Comparison of ENCODE assay signal across 8 mouse cellular contexts in genomic region chr7:70357516-70358019, GRCm38 (mm10). TPM values are rescaled to one million over a fixed set of nuclear protein-coding genes. Genes with fewer than 3 reads are reported as not detected.
A peak's percentile ranks its signal among the peaks of the same experiment; 100 is the strongest.
DNase-seq lines count a peak whose midpoint lies in the region; ATAC-seq and TF ChIP-seq lines count a peak whose summit lies in the region.

No protein-coding gene starts in this region.

- no peak for ATAC-seq in heart, embryonic 12.5 days (ENCODE audit: insufficient number of reproducible peaks, low FRiP score)
- no peak for ATAC-seq in forebrain, embryonic 12.5 days (ENCODE audit: low FRiP score)
- no peak for ATAC-seq in liver, embryonic 14.5 days (ENCODE audit: insufficient read depth)

- intact Hi-C loops in heart, postnatal 25 days (cut with DNase I): no loop called here

- H3K27me3 ChIP-seq in heart, embryonic 12.5 days (replicated peaks): peaks cover 38% of the 10 kb centered on the region
- peaks cover 82% of the 10 kb centered on the region for H3K27me3 ChIP-seq in E14TG2a.4 (ENCODE audit: insufficient read depth, low read length)
- peaks cover 49% of the 10 kb centered on the region for H3K27me3 ChIP-seq in forebrain, embryonic 12.5 days
- peaks cover 55% of the 10 kb centered on the region for H3K27me3 ChIP-seq in liver, embryonic 14.5 days (ENCODE audit: control insufficient read depth, insufficient read depth, low read length)

- TF ChIP-seq CTCF in E14TG2a.4 (conservative IDR thresholded peaks at IDR 0.05; ENCODE audit: low read length): no peak
- no peak for TF ChIP-seq CTCF in liver, embryonic 14.5 days (IDR thresholded peaks at IDR 0.05; ENCODE audit: low read depth)

- DNase-seq in heart, postnatal 25 days (ENCODE audit: low spot score): no peak
- no peak for DNase-seq in liver, embryonic 14.5 days (ENCODE audit: low read depth in 3 of 3, low spot score in 3 of 3)
- no peak for DNase-seq in B cell, adult 2 months
- DNase-seq in gastrocnemius, postnatal 25 days: no peak
- no peak for DNase-seq in gastrocnemius, postnatal 10 days

- H3K4me1 ChIP-seq in heart, embryonic 12.5 days (replicated peaks): peaks cover 24% of the 10 kb centered on the region; the same call in 1 of the 2 replicates
- H3K4me1 ChIP-seq in E14TG2a.4 (replicated peaks; ENCODE audit: low read depth, low read length): peaks cover 33% of the 10 kb centered on the region
- H3K4me1 ChIP-seq in forebrain, embryonic 12.5 days: peaks cover 13% of the 10 kb centered on the region
- H3K4me1 ChIP-seq in liver, embryonic 14.5 days (replicated peaks; ENCODE audit: control insufficient read depth in 2 of 2, insufficient read depth in 2 of 2, low read length in 1 of 2): no peaks in the 10 kb centered on the region

- TF ChIP-seq EP300 in liver, embryonic 14.5 days (IDR thresholded peaks at IDR 0.05; ENCODE audit: low read depth): no peak

- peak overlapping the region; percentile 98 for H3K27ac ChIP-seq in heart, embryonic 12.5 days (ENCODE audit: poor library complexity, severe bottlenecking)
- H3K27ac ChIP-seq in forebrain, embryonic 12.5 days: peak overlapping the region; percentile 100
- no peak overlapping the region for H3K27ac ChIP-seq in liver, embryonic 14.5 days

- peak overlapping the region; percentile 92 for H3K9ac ChIP-seq in heart, embryonic 12.5 days
- peak overlapping the region; percentile 98 for H3K9ac ChIP-seq in forebrain, embryonic 12.5 days
- peak overlapping the region; percentile 54 for H3K9ac ChIP-seq in liver, embryonic 14.5 days (replicated peaks)

- H3K9me3 ChIP-seq in heart, embryonic 12.5 days (replicated peaks): no peaks in the 10 kb centered on the region
- 0 out of 2 replicates have a peak, but pooled peaks cover 2% of the 10 kb centered on the region for H3K9me3 ChIP-seq in E14TG2a.4 (ENCODE audit: low read length)
- H3K9me3 ChIP-seq in forebrain, embryonic 12.5 days: no peaks in the 10 kb centered on the region
- H3K9me3 ChIP-seq in liver, embryonic 14.5 days (ENCODE audit: control insufficient read depth, low read length): no peaks in the 10 kb centered on the region

- peak overlapping the region; percentile 93 for H3K4me3 ChIP-seq in heart, embryonic 12.5 days
- peak overlapping the region; percentile 49 for H3K4me3 ChIP-seq in E14TG2a.4 (replicated peaks; ENCODE audit: low read length)
- H3K4me3 ChIP-seq in forebrain, embryonic 12.5 days (replicated peaks): peak overlapping the region; percentile 83
- peak overlapping the region; percentile 54 to 67 for H3K4me3 ChIP-seq in liver, embryonic 14.5 days (ENCODE audit: insufficient read depth in 1 of 2, low read depth in 2 of 2, low read length in 2 of 2)

- 16% methylated on average over 17 of the region's 17 CpGs for WGBS in heart, embryonic 12.5 days
- WGBS in forebrain, embryonic 12.5 days: 5% methylated on average over 17 of the region's 17 CpGs
- 11% methylated on average over 17 of the region's 17 CpGs for WGBS in liver, embryonic 14.5 days (ENCODE audit: insufficient replicate concordance)

- H3K4me2 ChIP-seq in heart, embryonic 12.5 days: peak overlapping the region; percentile 86
- H3K4me2 ChIP-seq in forebrain, embryonic 12.5 days: peak overlapping the region; percentile 72
- peak overlapping the region; percentile 50 for H3K4me2 ChIP-seq in liver, embryonic 14.5 days (ENCODE audit: low read depth)

- H3K36me3 ChIP-seq in heart, embryonic 12.5 days: peaks cover 11% of the 10 kb centered on the region
- no peaks in the 10 kb centered on the region for H3K36me3 ChIP-seq in E14TG2a.4 (ENCODE audit: insufficient read depth, low read length)
- peaks cover 20% of the 10 kb centered on the region for H3K36me3 ChIP-seq in forebrain, embryonic 12.5 days (replicated peaks)
- H3K36me3 ChIP-seq in liver, embryonic 14.5 days (replicated peaks; ENCODE audit: control insufficient read depth, insufficient read depth, low read depth): no peaks in the 10 kb centered on the region

RNA-seq across cellular contexts. Expression of gene Nr2f2, which starts 9.0 kb away (rescaled TPM):
- polyA plus RNA-seq in heart, embryonic 12.5 days (2016; fragmentation: Nextera tagmentation; extraction: Ambion mirVana): 26.5 and 27.7 TPM in 2 replicates
- total RNA-seq in heart, postnatal 25 days (2021): 10 to 100 TPM; 19.9 to 25.0 TPM
- polyA plus RNA-seq in forebrain, embryonic 12.5 days (2016; fragmentation: Nextera tagmentation; extraction: Ambion mirVana): 129 and 162 TPM in 2 replicates
- 10.1 and 12.0 TPM in 2 replicates for polyA plus RNA-seq in liver, embryonic 14.5 days (2012; rRNA removed)
- polyA plus RNA-seq in liver, embryonic 14.5 days (2014; fragmentation: Nextera tagmentation; extraction: Ambion mirVana): 6.3 and 8.5 TPM in 2 replicates
- 10 to 100 TPM; 15.1 to 21.7 TPM for total RNA-seq in gastrocnemius, postnatal 25 days (2021)
- 10 to 100 TPM; 32.7 to 39.2 TPM for total RNA-seq in gastrocnemius, postnatal 10 days (2021)
